Mouse (Mus musculus) kidney, postnatal 0 days (tissue): ENCODE measurements around the gene Armc2. TPM values are rescaled to one million over a fixed set of nuclear protein-coding genes. Genes with fewer than 3 reads are reported as not detected.
A peak's percentile ranks its signal among the peaks of the same experiment; 100 is the strongest.

Source experiments
- ATAC-seq: fragments of 200-750 bp; cut with Nextera tagmentation; replicated peaks from 2 replicates; pipeline ENCODE4 v1.8.0; 2017; ENCODE audit warnings: low read depth, moderate number of reproducible peaks, moderate TSS enrichment, moderate library complexity; ENCODE audit not compliant: low FRiP score
- DNase-seq: peaks from one replicate; pipeline ENCODE4 v3.0.0-alpha.2; 2016; ENCODE audit warnings: low spot score
- H3K27ac ChIP-seq: fragments of 300-500 bp; sonication (generic); 2 replicates; pipeline ENCODE4 v1.5.1; 2014; ENCODE audit warnings: mild to moderate bottlenecking
- H3K27me3 ChIP-seq: fragments of 300-500 bp; sonication (generic); 2 replicates; pipeline ENCODE4 v1.6.1; 2014; ENCODE audit warnings: low read length, mixed read lengths; ENCODE audit not compliant: insufficient read depth
- H3K36me3 ChIP-seq: fragments of 300-500 bp; sonication (generic); 2 replicates; pipeline ENCODE4 v1.6.1; 2014; ENCODE audit warnings: low read length, mixed read lengths; ENCODE audit not compliant: insufficient read depth
- H3K4me1 ChIP-seq: fragments of 300-500 bp; sonication (generic); replicated peaks from 2 replicates; pipeline ENCODE4 v1.6.1; 2014; ENCODE audit warnings: antibody characterized with exemption, low read length, mixed read lengths; ENCODE audit not compliant: insufficient read depth
- H3K4me2 ChIP-seq: fragments of 300-500 bp; sonication (generic); 2 replicates; pipeline ENCODE4 v1.6.1; 2014; ENCODE audit warnings: mild to moderate bottlenecking, low read length, moderate library complexity, mixed read lengths
- H3K4me3 ChIP-seq: fragments of 300-500 bp; sonication (generic); replicated peaks from 2 replicates; pipeline ENCODE4 v1.5.1; 2014; ENCODE audit warnings: low read depth, low read length
- H3K9ac ChIP-seq: fragments of 300-500 bp; sonication (generic); 2 replicates; pipeline ENCODE4 v1.6.1; 2014; ENCODE audit warnings: low read depth, low read length
- H3K9me3 ChIP-seq: fragments of 300-500 bp; sonication (generic); replicated peaks from 2 replicates; pipeline ENCODE4 v1.6.1; 2016; ENCODE audit warnings: low read length, inconsistent platforms, mixed read lengths
- CTCF ChIP-seq: IDR thresholded peaks from 2 replicates; pipeline ENCODE4 v1.5.1; 2016; ENCODE audit warnings: antibody characterized with exemption, low read depth, mild to moderate bottlenecking, moderate library complexity
- WGBS: fragments of 180-500 bp; shearing (Covaris S2); extraction: QIAGEN DNeasy Blood & Tissue Kit; methylation state at CpG from one replicate; pipeline ENCODE4 v1.1.7; 2014; 5-methylcytosine and 5-hydroxymethylcytosine counted together
- polyA plus RNA-seq: library from polyadenylated mRNA; unstranded; fragments of >200 nt; fragmentation: Nextera tagmentation; extraction: Ambion mirVana; gene quantifications from 2 replicates; pipeline ENCODE4 v1.2.1, GENCODE M21; 2015

Armc2 gene
- polyA plus RNA-seq, 1 experiment from 2014 or later: 0.71 TPM

DNA sequence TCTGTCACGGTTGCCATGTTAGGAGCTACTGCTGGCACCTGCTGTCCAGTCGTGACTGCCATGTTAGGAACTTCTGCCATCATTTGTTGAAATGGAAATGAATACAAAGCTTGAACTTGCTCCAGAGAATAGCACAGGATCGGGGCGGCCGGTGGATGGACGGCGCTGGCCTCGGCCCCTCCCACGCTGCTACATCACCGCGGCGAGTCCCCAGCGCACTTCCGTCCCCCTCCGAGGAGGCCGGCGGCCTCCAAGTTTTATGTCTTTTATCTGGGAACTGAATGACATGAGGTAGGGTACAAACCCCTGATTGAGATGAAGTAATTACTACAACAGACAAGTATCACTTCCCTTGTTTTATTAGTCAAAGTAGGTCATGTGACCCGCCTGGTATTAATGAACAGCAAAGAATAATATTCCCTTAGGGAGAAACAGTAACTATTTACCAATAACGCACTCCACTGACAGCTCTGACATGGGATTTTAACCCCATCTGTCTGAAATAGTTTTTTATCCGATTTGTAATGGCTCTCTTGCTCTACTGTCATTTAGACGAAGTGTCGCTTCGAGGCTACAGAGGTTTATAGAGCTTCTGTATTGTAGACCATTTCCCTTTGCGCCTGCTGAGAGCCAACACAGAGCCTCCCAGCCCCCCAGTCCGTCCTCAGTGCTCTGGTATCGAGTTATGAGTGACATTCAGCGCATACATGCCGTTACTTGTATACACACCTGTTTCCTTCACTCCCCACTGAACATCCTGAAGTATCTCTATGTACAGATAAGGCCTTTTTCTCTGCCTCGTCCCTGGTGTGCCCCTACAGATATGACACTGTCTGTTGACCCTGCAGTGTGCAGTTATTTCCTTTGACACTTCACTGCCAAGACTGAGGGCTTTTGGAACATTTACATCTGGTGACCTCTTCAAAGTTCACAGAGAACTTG is 37.3 kb upstream of the Armc2 start:
- Histone ChIP-seq H3K27me3 (no peaks in the 10 kb centered on the region), H3K27ac (no peak overlapping the region), H3K36me3 (no peaks in the 10 kb centered on the region), H3K9me3 (no peaks in the 10 kb centered on the region), H3K4me3 (no peak overlapping the region; the same call in 1 of the 2 replicates), H3K4me1 (no peaks in the 10 kb centered on the region), H3K9ac (no peak overlapping the region), H3K4me2 (peak overlapping the region; percentile 28; the same call in 1 of the 2 replicates)
- ATAC-seq (no peak; the same call in 1 of the 2 replicates), DNase-seq (no peak)
- 40% methylated on average over 28 of the region's 29 CpGs for WGBS
- no peak for TF ChIP-seq CTCF

DNA sequence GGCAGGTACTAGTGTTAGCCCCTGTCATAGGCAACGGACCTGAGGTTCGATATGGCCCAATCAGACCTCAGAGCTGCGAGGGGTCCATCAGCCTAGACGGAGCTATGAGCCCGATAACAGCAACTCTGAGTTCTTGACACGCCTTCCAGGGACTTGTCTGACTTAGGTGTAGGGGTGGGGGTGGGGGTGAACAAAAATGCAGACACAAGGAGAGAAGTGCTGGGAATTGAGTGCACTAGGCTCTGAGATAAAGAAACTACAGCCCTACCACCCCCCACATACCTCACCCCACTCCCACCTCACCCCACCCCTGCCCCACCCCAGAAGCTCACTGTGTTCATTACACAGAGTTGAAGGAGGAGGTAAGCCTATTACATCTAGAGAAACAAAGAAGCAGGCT is 32.8 kb upstream of the Armc2 start:
- Histone ChIP-seq H3K9me3 (no peaks in the 10 kb centered on the region), H3K4me3 (no peak overlapping the region), H3K9ac (no peak overlapping the region), H3K4me1 (no peaks in the 10 kb centered on the region), H3K27ac (no peak overlapping the region), H3K27me3 (no peaks in the 10 kb centered on the region), H3K4me2 (no peak overlapping the region), H3K36me3 (no peaks in the 10 kb centered on the region)
- ATAC-seq: no peak
- no peak for DNase-seq
- WGBS: 92% methylated on average over 6 of the region's 6 CpGs
- TF ChIP-seq CTCF: no peak

DNA sequence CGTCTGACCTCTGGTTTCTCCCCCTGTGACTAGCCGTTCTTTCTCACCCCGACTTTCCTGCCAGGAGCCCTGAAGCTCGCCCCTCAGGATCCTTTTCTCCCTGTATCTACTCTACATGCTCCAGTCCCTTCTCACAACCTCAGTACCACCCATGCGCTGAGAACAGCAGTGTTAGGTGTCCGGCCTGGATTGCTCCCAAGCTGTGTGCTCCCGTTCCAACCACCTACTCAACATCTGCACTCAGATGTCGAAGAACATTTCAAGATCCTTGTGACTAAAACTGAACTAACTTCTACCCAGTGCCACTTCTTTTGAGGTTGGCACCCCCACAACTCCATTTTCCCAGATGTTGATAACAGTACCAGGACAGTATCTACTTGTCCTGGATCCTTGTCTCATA is 30.4 kb upstream of the Armc2 start:
- Histone ChIP-seq H3K27me3 (no peaks in the 10 kb centered on the region), H3K9me3 (no peaks in the 10 kb centered on the region), H3K4me2 (no peak overlapping the region), H3K9ac (no peak overlapping the region), H3K4me3 (no peak overlapping the region), H3K4me1 (no peaks in the 10 kb centered on the region), H3K36me3 (no peaks in the 10 kb centered on the region), H3K27ac (no peak overlapping the region)
- ATAC-seq (no peak), DNase-seq (no peak)
- no peak for TF ChIP-seq CTCF
- 87% methylated on average over 8 of the region's 8 CpGs for WGBS

GRCm38 (mm10) chr10:42044574-42044973 is 26.3 kb upstream of the Armc2 start:
- Histone ChIP-seq H3K9ac (no peak overlapping the region), H3K27me3 (no peaks in the 10 kb centered on the region), H3K4me1 (no peaks in the 10 kb centered on the region), H3K4me3 (no peak overlapping the region), H3K36me3 (no peaks in the 10 kb centered on the region), H3K27ac (no peak overlapping the region), H3K4me2 (no peak overlapping the region), H3K9me3 (no peaks in the 10 kb centered on the region)
- DNase-seq: no peak
- TF ChIP-seq CTCF: no peak
- WGBS: 66% methylated on average over 10 of the region's 10 CpGs
- ATAC-seq: no peak

- Histone ChIP-seq H3K27ac (no peak overlapping the region), H3K9me3 (no peaks in the 10 kb centered on the region), H3K4me3 (no peak overlapping the region), H3K27me3 (no peaks in the 10 kb centered on the region), H3K9ac (no peak overlapping the region), H3K4me1 (no peaks in the 10 kb centered on the region), H3K36me3 (no peaks in the 10 kb centered on the region), H3K4me2 (no peak overlapping the region)
- whole genome bisulfite sequencing: 90% methylated on average over 3 of the region's 3 CpGs
- DNase-seq (no peak), ATAC-seq (no peak)
- no peak for TF ChIP-seq CTCF
These were observed 25.1 kb upstream of the Armc2 start for GRCm38 (mm10) chr10:42043307-42043706.

- Histone ChIP-seq H3K9ac (no peak overlapping the region), H3K36me3 (no peaks in the 10 kb centered on the region), H3K27me3 (no peaks in the 10 kb centered on the region), H3K27ac (no peak overlapping the region), H3K4me3 (no peak overlapping the region), H3K4me2 (no peak overlapping the region), H3K4me1 (no peaks in the 10 kb centered on the region), H3K9me3 (no peaks in the 10 kb centered on the region)
- no peak for DNase-seq
- no peak for TF ChIP-seq CTCF
- WGBS: 57% methylated on average over 1 of the region's 1 CpGs
- no peak for ATAC-seq
These were observed 24.6 kb upstream of the Armc2 start for GRCm38 (mm10) chr10:42042881-42043280.
